26 mouse cellular contexts compared by ENCODE assay signal in the genomic region with DNA sequence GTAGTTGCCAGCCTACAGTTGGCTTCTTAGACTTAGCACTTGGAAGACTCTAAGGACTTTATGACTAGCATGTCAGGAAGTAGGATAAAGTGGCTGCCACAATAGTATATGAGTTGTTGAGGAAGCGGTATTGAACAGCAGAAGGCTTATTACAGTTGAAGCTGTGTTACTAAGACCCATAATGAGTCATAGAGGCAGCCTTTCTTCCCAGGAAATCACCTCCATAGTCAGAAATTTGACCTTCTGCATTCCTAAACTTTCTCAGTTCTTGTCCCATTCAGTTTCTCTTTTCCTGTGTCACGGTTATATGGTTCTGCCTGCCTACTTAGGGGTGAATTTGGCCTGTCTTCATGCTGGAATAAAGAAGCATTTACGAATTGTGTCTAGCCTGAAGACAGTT. TPM values are rescaled to one million over a fixed set of nuclear protein-coding genes. Genes with fewer than 3 reads are reported as not detected.
DNase-seq lines count a peak whose midpoint lies in the region; ATAC-seq and TF ChIP-seq lines count a peak whose summit lies in the region.
"Had no signal": no experiment of that assay in that cellular context is flagged by ENCODE, and none has a peak within 500 bp of the region (broad histone marks: within the 10 kb centered on the region; RNA-seq: fewer than 3 reads in every experiment).

No protein-coding gene starts in this region.

- no peaks in the 10 kb centered on the region for H3K27me3 ChIP-seq in forebrain, postnatal 0 days (ENCODE audit: insufficient read depth, low read length)
- H3K27me3 ChIP-seq: heart, embryonic 13.5 days; hindbrain, embryonic 15.5 days had no signal

- WGBS in forebrain, postnatal 0 days = 84% methylated on average over 3 of the region's 3 CpGs

- no peak for DNase-seq in layer of hippocampus, adult 2 months (ENCODE audit: low spot score in 2 of 2)
- DNase-seq in layer of hippocampus, postnatal 10 days (ENCODE audit: low spot score in 2 of 2) = no peak
- peak; percentile 75 for DNase-seq in 3T3-L1 (ENCODE audit: low read depth, low spot score)
- DNase-seq in NIH3T3 (ENCODE audit: low read depth) = peak; percentile 14
- no peak for DNase-seq in forebrain, postnatal 0 days
- DNase-seq in gastrocnemius, postnatal 4 days (ENCODE audit: low spot score in 2 of 2) = no peak
- DNase-seq: adrenal gland, adult 2 months; adrenal gland, postnatal 14 days; cerebellum, adult 11 months; cerebellum, adult 2 months; cerebellum, postnatal 10 days; cerebellum, postnatal 36 days; gastrocnemius, postnatal 25 days; heart, adult 2 months; heart, postnatal 14 days; heart, postnatal 4 days had no signal

- H3K9ac ChIP-seq in forebrain, postnatal 0 days = no peak overlapping the region
- H3K9ac ChIP-seq: heart, embryonic 13.5 days; hindbrain, embryonic 15.5 days had no signal

- peaks cover 14% of the 10 kb centered on the region for H3K4me1 ChIP-seq in embryonic fibroblast, embryonic 13.5 days (ENCODE audit: control insufficient read depth, insufficient read depth, low read length)
- H3K4me1 ChIP-seq in forebrain, postnatal 0 days (ENCODE audit: insufficient read depth) = no peaks in the 10 kb centered on the region
- H3K4me1 ChIP-seq: heart, embryonic 10.5 days; hindbrain, embryonic 15.5 days had no signal

- peaks cover 19% of the 10 kb centered on the region for H3K36me3 ChIP-seq in forebrain, postnatal 0 days (ENCODE audit: insufficient read depth)

- no peak overlapping the region for H3K4me2 ChIP-seq in forebrain, postnatal 0 days (ENCODE audit: low read depth)
- H3K4me2 ChIP-seq: heart, embryonic 13.5 days; hindbrain, embryonic 15.5 days had no signal

- no peak overlapping the region for H3K4me3 ChIP-seq in layer of hippocampus, adult 2 months
- H3K4me3 ChIP-seq in embryonic fibroblast, embryonic 13.5 days (ENCODE audit: insufficient read depth, low read length) = no peak overlapping the region
- no peak overlapping the region for H3K4me3 ChIP-seq in forebrain, postnatal 0 days (ENCODE audit: low read depth, low read length)
- H3K4me3 ChIP-seq: heart, adult 2 months; heart, embryonic 10.5 days; heart, embryonic 13.5 days; hindbrain, embryonic 15.5 days had no signal

- no peak for TF ChIP-seq CTCF in layer of hippocampus, adult 2 months (conservative IDR thresholded peaks at IDR 0.05)
- no peak for TF ChIP-seq CTCF in embryonic fibroblast, embryonic 13.5 days (IDR thresholded peaks at IDR 0.05; ENCODE audit: borderline replicate concordance, insufficient read depth, low read length)
- no peak for TF ChIP-seq CTCF in forebrain, postnatal 0 days (IDR thresholded peaks at IDR 0.05; ENCODE audit: low read depth)

- no peaks in the 10 kb centered on the region for H3K9me3 ChIP-seq in forebrain, postnatal 0 days (ENCODE audit: low read length)
- H3K9me3 ChIP-seq: heart, embryonic 10.5 days; heart, embryonic 13.5 days; hindbrain, embryonic 15.5 days had no signal

- TF ChIP-seq POLR2A in embryonic fibroblast, embryonic 13.5 days (IDR thresholded peaks at IDR 0.05; ENCODE audit: low read depth, low read length) = no peak

- peak overlapping the region; percentile 44; the same call in 1 of the 2 replicates for H3K27ac ChIP-seq in layer of hippocampus, adult 2 months
- peak overlapping the region; percentile 83 for H3K27ac ChIP-seq in embryonic fibroblast, embryonic 13.5 days (ENCODE audit: insufficient read depth, low read length)
- no peak overlapping the region for H3K27ac ChIP-seq in forebrain, postnatal 0 days (ENCODE audit: low read depth, low read length)
- H3K27ac ChIP-seq: heart, adult 2 months; heart, embryonic 10.5 days; heart, embryonic 13.5 days; hindbrain, embryonic 15.5 days had no signal

- no peak for ATAC-seq in forebrain, postnatal 0 days
- ATAC-seq: CD4-positive, CD25-positive, alpha-beta regulatory T cell, adult 4 months; forebrain, embryonic 14.5 days had no signal

RNA-seq across cellular contexts. Expression of a gene that starts 29.9 kb away (rescaled TPM):
- total RNA-seq in layer of hippocampus, adult 2 months (2021) = 1 to 10 TPM in 1 of 2 experiments, not detected in 1; 1.4 TPM
- total RNA-seq in layer of hippocampus, postnatal 10 days (2021) = 1 to 10 TPM in 1 of 2 experiments, under 1 TPM in 1; 0.67 to 2.0 TPM
- polyA plus RNA-seq in embryonic fibroblast, embryonic 13.5 days (2011; ENCODE audit: insufficient read length, low read depth, missing spikeins) = 1.9 TPM in 1 of 2 replicates, not detected in the other
- total RNA-seq in forebrain, postnatal 0 days (2014; rRNA removed) = 1.7 and 6.4 TPM in 2 replicates
- polyA plus RNA-seq in forebrain, postnatal 0 days (2015; fragmentation: Nextera tagmentation; extraction: Ambion mirVana) = 2.8 and 3.2 TPM in 2 replicates
- total RNA-seq in gastrocnemius, postnatal 4 days (2021) = under 1 TPM; 0.44 to 0.80 TPM
- total RNA-seq: adrenal gland, adult 2 months; adrenal gland, postnatal 14 days; gastrocnemius, adult 8-10 months; gastrocnemius, postnatal 25 days; granulocyte monocyte progenitor cell, adult 5-6 weeks; heart, adult 2 months had no signal
- polyA plus RNA-seq: CD4-positive, CD25-positive, alpha-beta regulatory T cell, adult 4 months; heart, embryonic 13.5 days had no signal

RNA-seq across cellular contexts. Expression of a gene that starts 34.6 kb away (rescaled TPM):
- total RNA-seq in layer of hippocampus, adult 2 months (2021) = not detected
- total RNA-seq in layer of hippocampus, postnatal 10 days (2021) = not detected
- polyA plus RNA-seq in embryonic fibroblast, embryonic 13.5 days (2011; ENCODE audit: insufficient read length, low read depth, missing spikeins) = not detected in 2 replicates
- total RNA-seq in forebrain, postnatal 0 days (2014; rRNA removed) = 0.15 and 0.48 TPM in 2 replicates
- 0.13 TPM in 1 of 2 replicates, not detected in the other for polyA plus RNA-seq in forebrain, postnatal 0 days (2015; fragmentation: Nextera tagmentation; extraction: Ambion mirVana)
- total RNA-seq in gastrocnemius, postnatal 4 days (2021) = under 1 TPM; 0.25 to 0.29 TPM
- total RNA-seq: adrenal gland, adult 2 months; adrenal gland, postnatal 14 days; gastrocnemius, postnatal 25 days; granulocyte monocyte progenitor cell, adult 5-6 weeks; heart, adult 2 months; heart, postnatal 14 days had no signal
- polyA plus RNA-seq: adrenal gland, adult 2 months; CD4-positive, CD25-positive, alpha-beta regulatory T cell, adult 4 months; embryonic facial prominence, embryonic 11.5 days; embryonic facial prominence, embryonic 14.5 days; heart, adult 2 months had no signal

RNA-seq across cellular contexts. Expression of a gene that starts 41.7 kb away (rescaled TPM):
- 10 to 100 TPM; 30.0 to 34.9 TPM for total RNA-seq in layer of hippocampus, adult 2 months (2021)
- total RNA-seq in layer of hippocampus, postnatal 10 days (2021) = 10 to 100 TPM; 29.8 to 33.0 TPM
- 0.85 and 1.5 TPM in 2 replicates for polyA plus RNA-seq in embryonic fibroblast, embryonic 13.5 days (2011; ENCODE audit: insufficient read length, low read depth, missing spikeins)
- 14.5 and 16.3 TPM in 2 replicates for total RNA-seq in forebrain, postnatal 0 days (2014; rRNA removed)
- 14.7 and 17.2 TPM in 2 replicates for polyA plus RNA-seq in forebrain, postnatal 0 days (2015; fragmentation: Nextera tagmentation; extraction: Ambion mirVana)
- 1 to 10 TPM; 1.8 to 2.1 TPM for total RNA-seq in gastrocnemius, postnatal 4 days (2021)

RNA-seq across cellular contexts. Expression of a gene that starts 52.7 kb away (rescaled TPM):
- total RNA-seq in layer of hippocampus, adult 2 months (2021) = 1 to 10 TPM; 5.4 to 5.7 TPM
- total RNA-seq in layer of hippocampus, postnatal 10 days (2021) = 10 to 100 TPM in 1 of 2 experiments, 1 to 10 TPM in 1; 8.8 to 10.5 TPM
- 21.5 and 24.3 TPM in 2 replicates for polyA plus RNA-seq in embryonic fibroblast, embryonic 13.5 days (2011; ENCODE audit: insufficient read length, low read depth, missing spikeins)
- total RNA-seq in forebrain, postnatal 0 days (2014; rRNA removed) = 2.8 and 3.0 TPM in 2 replicates
- 4.7 and 4.9 TPM in 2 replicates for polyA plus RNA-seq in forebrain, postnatal 0 days (2015; fragmentation: Nextera tagmentation; extraction: Ambion mirVana)
- 10 to 100 TPM; 16.6 TPM for total RNA-seq in gastrocnemius, postnatal 4 days (2021)

Comparison
In these comparisons a context has a peak if more than half of its experiments do, and no peak if none do; other contexts are left out.
1. DNase-seq: peak in 3T3-L1 (single experiment) and NIH3T3 (single experiment); none in layer of hippocampus, adult 2 months (0 of 2), layer of hippocampus, postnatal 10 days (0 of 2), forebrain, postnatal 0 days (single experiment) and gastrocnemius, postnatal 4 days (0 of 2).